Mouse (Mus musculus) heart, postnatal 0 days (tissue): ENCODE data around the gene Phf2.

Source experiments
- CTCF ChIP-seq: IDR thresholded peaks from 2 replicates; pipeline ENCODE4 v1.5.1; 2016; ENCODE audit warnings: antibody characterized with exemption, control low read depth, low read depth
- EP300 ChIP-seq: IDR thresholded peaks from 2 replicates; pipeline ENCODE4 v1.6.1; 2016; ENCODE audit warnings: antibody characterized with exemption, low read depth

DNA sequence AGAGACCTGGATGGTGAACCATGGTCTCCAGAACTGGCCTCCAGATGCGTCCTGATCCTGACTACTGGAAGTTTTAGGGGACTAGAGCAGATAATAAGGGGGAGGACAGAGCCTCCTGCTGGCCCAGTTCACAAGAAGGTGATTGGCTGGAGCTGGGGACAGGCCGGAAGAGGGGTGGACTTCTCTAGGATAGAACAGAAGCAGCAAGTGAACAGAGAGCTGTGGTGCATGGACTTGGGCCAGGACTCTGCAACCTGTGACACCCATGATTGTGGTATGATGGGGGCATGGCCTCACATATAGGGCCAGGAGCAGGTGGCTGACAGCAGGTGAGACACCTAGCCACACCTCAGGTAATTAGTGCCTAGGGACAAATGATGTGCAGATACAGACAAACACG, 17.0 kb downstream of the Phf2 start:
- TF ChIP-seq CTCF (no peak), EP300 (no peak)
